Mouse (Mus musculus) liver, postnatal 0 days (tissue): ENCODE results near the gene Tex14. TPM values are rescaled to one million over a fixed set of nuclear protein-coding genes. Genes with fewer than 3 reads are reported as not detected.
A peak's percentile ranks its signal among the peaks of the same experiment; 100 is the strongest.

ENCODE experiments used
- ATAC-seq: fragments of 200-750 bp; cut with Nextera tagmentation; 2 replicates; pipeline ENCODE4 v1.8.0; 2017; ENCODE audit warnings: mild to moderate bottlenecking, moderate library complexity
- DNase-seq: peaks from one replicate; pipeline ENCODE4 v3.0.0-alpha.2; 2016
- H3K27ac ChIP-seq: fragments of 300-500 bp; sonication (generic); 2 replicates; pipeline ENCODE4 v1.5.1; 2014; ENCODE audit warnings: antibody characterized with exemption, moderate library complexity, mild to moderate bottlenecking, low read depth
- H3K27me3 ChIP-seq: fragments of 300-500 bp; sonication (generic); 2 replicates; pipeline ENCODE4 v1.6.1; 2014; ENCODE audit warnings: low read length, control low read depth, mixed read lengths; ENCODE audit not compliant: insufficient read depth
- H3K36me3 ChIP-seq: fragments of 300-500 bp; sonication (generic); replicated peaks from 2 replicates; pipeline ENCODE4 v1.6.1; 2014; ENCODE audit warnings: mild to moderate bottlenecking, control low read depth, low read length, moderate library complexity, mixed read lengths; ENCODE audit not compliant: insufficient read depth
- H3K4me1 ChIP-seq: fragments of 300-500 bp; sonication (generic); 2 replicates; pipeline ENCODE4 v1.6.1; 2014; ENCODE audit warnings: antibody characterized with exemption, mild to moderate bottlenecking, control low read depth; ENCODE audit not compliant: insufficient read depth
- H3K4me2 ChIP-seq: fragments of 300-500 bp; sonication (generic); 2 replicates; pipeline ENCODE4 v1.6.1; 2014; ENCODE audit warnings: low read depth, mild to moderate bottlenecking, low read length, moderate library complexity, mixed read lengths
- H3K4me3 ChIP-seq: fragments of 300-500 bp; sonication (generic); 2 replicates; pipeline ENCODE4 v1.5.1; 2014; ENCODE audit warnings: low read depth, low read length
- H3K9ac ChIP-seq: fragments of 300-500 bp; sonication (generic); replicated peaks from 2 replicates; pipeline ENCODE4 v1.6.1; 2014; ENCODE audit warnings: mild to moderate bottlenecking, moderate library complexity
- H3K9me3 ChIP-seq: fragments of 300-500 bp; sonication (generic); 2 replicates; pipeline ENCODE4 v1.6.1; 2016; ENCODE audit warnings: mild to moderate bottlenecking, control low read depth, low read length, mixed read lengths
- CTCF ChIP-seq: sonication (generic); IDR thresholded peaks from 2 replicates; pipeline ENCODE4 v1.5.1; 2016; ENCODE audit warnings: antibody characterized with exemption, low read depth
- EP300 ChIP-seq: IDR thresholded peaks from 2 replicates; pipeline ENCODE4 v1.6.1; 2016; ENCODE audit warnings: antibody characterized with exemption, low read depth, mild to moderate bottlenecking
- WGBS: fragments of 180-500 bp; shearing (Covaris S2); extraction: QIAGEN DNeasy Blood & Tissue Kit; methylation state at CpG from one replicate; pipeline ENCODE4 v1.1.7; 2014; ENCODE audit not compliant: insufficient replicate concordance; 5-methylcytosine and 5-hydroxymethylcytosine counted together
- polyA plus RNA-seq: library from polyadenylated mRNA; unstranded; fragments of >200 nt; fragmentation: Nextera tagmentation; extraction: Ambion mirVana; gene quantifications from 2 replicates; pipeline ENCODE4 v1.2.1, GENCODE M21; 2015

Tex14 gene
- polyA plus RNA-seq, 1 experiment from 2014 or later: not detected

DNA sequence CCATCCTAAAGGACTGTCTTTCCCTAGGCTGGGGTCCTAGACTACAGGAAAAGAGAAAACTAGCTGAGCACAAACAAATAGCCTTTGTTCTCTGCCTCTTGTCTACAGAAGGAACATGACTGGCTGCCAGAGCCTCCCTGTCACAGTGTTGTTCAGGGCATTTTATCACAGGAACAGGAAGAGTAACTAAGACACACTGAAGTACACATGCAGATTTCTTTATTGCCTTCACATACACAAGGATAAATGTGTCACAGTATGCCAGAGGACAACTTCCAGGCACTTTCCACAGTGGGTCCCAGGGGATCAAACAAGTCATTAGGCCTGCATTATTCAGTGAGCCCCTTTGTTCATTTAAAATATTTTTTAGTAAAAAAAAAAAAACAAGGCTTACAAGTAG is 119.9 kb downstream of the Tex14 start:
- DNase-seq: no peak
- Histone ChIP-seq H3K9me3 (no peaks in the 10 kb centered on the region), H3K27me3 (no peaks in the 10 kb centered on the region), H3K9ac (no peak overlapping the region), H3K4me1 (no peaks in the 10 kb centered on the region), H3K36me3 (no peaks in the 10 kb centered on the region), H3K4me2 (no peak overlapping the region), H3K27ac (no peak overlapping the region), H3K4me3 (no peak overlapping the region)
- TF ChIP-seq CTCF (no peak), EP300 (no peak)
- no peak for ATAC-seq

DNA sequence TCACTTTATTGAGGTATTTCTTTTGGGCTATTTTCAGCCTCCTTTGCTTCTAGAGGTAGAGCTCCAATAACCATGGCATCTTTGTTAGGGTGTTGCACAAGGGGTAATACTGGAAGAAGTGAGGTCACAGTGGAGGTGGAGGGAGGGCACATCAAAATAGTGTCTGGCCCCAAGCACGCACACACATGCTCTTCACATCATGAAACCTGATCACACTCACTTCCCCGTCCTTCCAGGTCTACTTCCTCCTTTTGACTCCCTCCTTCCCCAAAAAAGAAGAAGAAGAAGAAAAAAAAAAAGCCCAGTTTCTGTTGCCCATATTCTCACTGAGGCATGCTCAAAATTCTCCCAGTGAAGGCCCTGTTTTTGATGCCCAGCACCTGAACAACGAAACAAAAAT is 122.5 kb downstream of the Tex14 start:
- no peak for TF ChIP-seq CTCF
- no peak for TF ChIP-seq EP300
- WGBS: 41% methylated on average over 3 of the region's 3 CpGs
- no peaks in the 10 kb centered on the region for H3K36me3 ChIP-seq
- no peak overlapping the region for H3K27ac ChIP-seq
- DNase-seq: no peak
- H3K4me3 ChIP-seq: no peak overlapping the region
- no peak overlapping the region for H3K9ac ChIP-seq
- ATAC-seq: no peak
- no peaks in the 10 kb centered on the region for H3K4me1 ChIP-seq
- H3K27me3 ChIP-seq: no peaks in the 10 kb centered on the region
- H3K9me3 ChIP-seq: no peaks in the 10 kb centered on the region
- H3K4me2 ChIP-seq: no peak overlapping the region

DNA sequence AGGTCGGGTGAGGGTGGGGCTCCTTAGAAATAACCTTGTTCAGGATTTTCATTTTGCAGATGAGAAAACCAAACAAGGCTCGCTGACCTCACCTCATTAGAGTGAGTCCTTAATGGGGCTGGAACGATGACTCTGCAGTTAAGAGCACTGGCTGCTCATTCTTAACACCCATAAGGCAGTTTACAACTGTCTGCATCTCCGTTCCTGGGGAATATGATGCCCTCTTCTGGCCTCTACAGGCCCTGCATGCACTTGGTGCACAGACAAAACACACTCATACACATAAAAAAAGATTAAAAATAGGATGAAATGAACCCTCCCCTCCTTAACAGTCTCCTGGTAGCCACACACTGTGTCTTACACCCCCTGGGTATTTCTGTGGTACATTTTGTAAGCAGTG is 123.1 kb downstream of the Tex14 start:
- Histone ChIP-seq H3K27me3 (no peaks in the 10 kb centered on the region), H3K36me3 (no peaks in the 10 kb centered on the region), H3K4me3 (no peak overlapping the region), H3K4me2 (no peak overlapping the region), H3K9ac (no peak overlapping the region), H3K4me1 (no peaks in the 10 kb centered on the region), H3K27ac (no peak overlapping the region), H3K9me3 (no peaks in the 10 kb centered on the region)
- no peak for DNase-seq
- 63% methylated on average over 4 of the region's 4 CpGs for WGBS
- TF ChIP-seq CTCF (peak; percentile 45), EP300 (no peak)
- no peak for ATAC-seq

DNA sequence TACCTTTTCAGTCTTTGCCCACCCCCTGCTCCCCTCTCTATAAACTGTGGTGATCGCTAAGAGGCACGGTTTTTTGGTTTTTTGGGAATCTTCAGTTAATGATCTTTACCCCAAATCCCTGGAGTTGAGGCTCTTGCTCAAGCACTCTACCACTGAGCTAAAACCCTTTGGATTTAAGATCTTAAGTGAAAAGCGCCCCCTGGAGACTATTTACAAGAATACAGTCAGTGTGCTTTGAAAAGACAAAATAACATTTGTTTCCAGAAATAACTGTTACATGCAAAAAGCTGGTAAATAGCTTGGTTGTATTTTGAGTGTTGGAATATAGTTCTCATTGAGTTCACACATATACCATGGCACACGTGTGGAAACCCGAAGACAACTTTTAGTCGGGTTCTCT is 126.8 kb downstream of the Tex14 start:
- no peaks in the 10 kb centered on the region for H3K36me3 ChIP-seq
- TF ChIP-seq EP300 (no peak), CTCF (peak; percentile 42)
- WGBS: 56% methylated on average over 6 of the region's 6 CpGs
- no peak for DNase-seq
- H3K9me3 ChIP-seq: no peaks in the 10 kb centered on the region
- H3K4me1 ChIP-seq: no peaks in the 10 kb centered on the region
- no peak overlapping the region for H3K4me2 ChIP-seq
- no peak overlapping the region for H3K9ac ChIP-seq
- H3K27me3 ChIP-seq: no peaks in the 10 kb centered on the region
- H3K27ac ChIP-seq: no peak overlapping the region
- no peak for ATAC-seq
- H3K4me3 ChIP-seq: no peak overlapping the region

DNA sequence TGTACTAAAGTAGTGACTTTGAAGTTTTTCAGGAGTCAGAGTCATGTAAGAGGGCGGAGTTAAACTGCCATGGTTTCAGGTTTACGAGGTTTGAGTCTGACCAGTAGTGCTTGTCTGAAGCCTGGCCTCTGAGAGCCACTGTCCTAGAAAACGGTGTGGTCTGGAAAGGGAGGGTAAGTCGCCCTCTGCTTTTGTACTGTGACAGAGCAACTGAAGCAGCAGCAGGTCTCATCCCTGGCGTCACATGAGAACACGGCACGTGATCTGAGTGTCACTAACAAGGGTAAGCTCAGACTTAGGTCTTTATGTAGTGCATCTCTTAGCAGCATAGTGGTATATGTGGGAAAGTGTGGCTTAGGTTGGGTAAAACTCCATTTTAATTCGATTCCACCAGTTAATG is 137.4 kb downstream of the Tex14 start:
- ATAC-seq (no peak), DNase-seq (no peak)
- no peaks in the 10 kb centered on the region for H3K9me3 ChIP-seq
- H3K27me3 ChIP-seq: no peaks in the 10 kb centered on the region
- H3K4me1 ChIP-seq: no peaks in the 10 kb centered on the region
- TF ChIP-seq EP300: no peak
- TF ChIP-seq CTCF: no peak
- H3K36me3 ChIP-seq: no peaks in the 10 kb centered on the region
- no peak overlapping the region for H3K4me3 ChIP-seq
- 55% methylated on average over 8 of the region's 8 CpGs for WGBS
- H3K9ac ChIP-seq: no peak overlapping the region
- no peak overlapping the region for H3K27ac ChIP-seq
- no peak overlapping the region for H3K4me2 ChIP-seq

DNA sequence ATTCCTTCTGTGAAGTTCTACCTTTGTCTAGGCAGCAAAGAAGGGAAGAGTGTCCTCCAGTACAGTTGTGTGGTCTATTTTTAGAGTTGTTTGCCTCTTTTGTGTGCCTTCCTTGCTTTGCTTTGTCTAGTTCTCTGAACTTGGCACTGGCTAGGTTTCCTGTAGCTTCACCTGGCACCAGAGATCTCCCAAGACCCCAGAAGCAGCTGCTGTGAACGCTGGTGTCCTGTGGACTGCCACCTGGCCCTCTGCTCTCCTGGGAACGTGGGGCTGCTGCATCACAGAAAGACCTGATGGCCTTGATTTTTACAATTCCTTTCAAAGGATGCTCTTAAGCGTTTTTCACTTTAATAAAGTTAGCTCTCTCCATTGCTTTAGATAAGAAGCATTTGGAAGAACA is 138.0 kb downstream of the Tex14 start:
- Histone ChIP-seq H3K27ac (no peak overlapping the region), H3K4me1 (no peaks in the 10 kb centered on the region), H3K36me3 (no peaks in the 10 kb centered on the region), H3K4me3 (no peak overlapping the region), H3K4me2 (no peak overlapping the region), H3K9ac (no peak overlapping the region), H3K27me3 (no peaks in the 10 kb centered on the region), H3K9me3 (no peaks in the 10 kb centered on the region)
- DNase-seq (no peak), ATAC-seq (no peak)
- 51% methylated on average over 3 of the region's 3 CpGs for WGBS
- no peak for TF ChIP-seq EP300
- TF ChIP-seq CTCF: no peak

DNA sequence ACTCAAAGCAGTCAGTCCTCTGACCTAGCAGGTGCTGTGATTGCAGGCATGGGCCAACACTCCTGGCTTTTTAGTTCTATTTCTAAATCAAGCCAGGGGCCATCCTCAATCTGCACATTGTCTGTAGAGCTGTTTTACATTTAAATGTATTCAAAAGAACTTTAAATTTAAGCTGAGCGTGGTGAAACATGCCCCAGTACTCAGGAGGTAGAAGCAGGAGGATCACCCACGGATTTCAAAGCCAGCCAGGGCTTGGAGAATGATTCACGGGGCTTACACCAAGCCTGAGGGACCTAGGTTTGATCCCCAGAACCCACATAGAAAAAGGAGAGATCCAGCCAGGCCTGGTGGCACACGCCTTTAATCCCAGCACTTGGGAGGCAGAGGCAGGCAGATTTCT is 148.5 kb downstream of the Tex14 start:
- Histone ChIP-seq H3K27ac (no peak overlapping the region), H3K4me3 (no peak overlapping the region), H3K27me3 (no peaks in the 10 kb centered on the region), H3K4me2 (no peak overlapping the region), H3K4me1 (no peaks in the 10 kb centered on the region), H3K9me3 (no peaks in the 10 kb centered on the region), H3K36me3 (no peaks in the 10 kb centered on the region), H3K9ac (no peak overlapping the region)
- WGBS: 70% methylated on average over 4 of the region's 4 CpGs
- TF ChIP-seq CTCF: no peak
- no peak for TF ChIP-seq EP300
- DNase-seq (no peak), ATAC-seq (no peak)
